Mouse (Mus musculus) ES-Bruce4 (cell line): Measurements from ENCODE around the gene Pygm.

Experiments used
- CTCF ChIP-seq: IDR thresholded peaks from one replicate; pipeline ENCODE4 v1.8.1; 2011; ENCODE audit warnings: low read depth, low read length
- EP300 ChIP-seq: IDR thresholded peaks from 2 replicates; pipeline ENCODE4 v1.6.1; 2011; ENCODE audit warnings: low read depth, low read length; ENCODE audit not compliant: insufficient read depth
- POLR2A ChIP-seq: IDR thresholded peaks from one replicate; pipeline ENCODE4 v1.8.1; 2011; ENCODE audit warnings: low read length; ENCODE audit not compliant: insufficient read depth

- TF ChIP-seq POLR2A: no peak
- no peak for TF ChIP-seq CTCF
- TF ChIP-seq EP300: no peak
These were observed 38.2 kb upstream of the Pygm start for GRCm38 (mm10) chr19:6346023-6346422.
